Mouse (Mus musculus) CH12.LX (cell line): ENCODE measurements around the gene Cx3cl1. TPM values are rescaled to one million over a fixed set of nuclear protein-coding genes. Genes with fewer than 3 reads are reported as not detected.

Experiments
- DNase-seq: peaks from one replicate; pipeline ENCODE4 v3.0.0-alpha.2; 2013; ENCODE audit errors: extremely low read depth
- H3K27ac ChIP-seq: 2 replicates; pipeline ENCODE4 v1.5.1; 2012; ENCODE audit warnings: low read depth, mild to moderate bottlenecking, control low read depth, moderate library complexity; ENCODE audit not compliant: insufficient read depth
- H3K27me3 ChIP-seq: replicated peaks from 2 replicates; pipeline ENCODE3; 2012; ENCODE audit warnings: inconsistent platforms
- H3K36me3 ChIP-seq, 2 experiments: replicated peaks in 1 of 2; 2 replicates each; pipeline versions ENCODE3 to v1.6.1; 2012; ENCODE audit warnings: inconsistent platforms in 1 of 2, low read length in 1 of 2, mild to moderate bottlenecking in 1 of 2, mixed read lengths in 1 of 2, moderate library complexity in 1 of 2; ENCODE audit not compliant: control insufficient read depth in 1 of 2, insufficient read depth in 1 of 2
- H3K4me1 ChIP-seq, 2 experiments: 2 replicates each; pipeline ENCODE4 v1.6.1; 2012; ENCODE audit warnings: inconsistent platforms in 1 of 2, moderate library complexity in 1 of 2; ENCODE audit not compliant: insufficient read depth in 2 of 2, control insufficient read depth in 1 of 2
- H3K4me2 ChIP-seq: 2 replicates; pipeline ENCODE4 v1.6.1; 2012; ENCODE audit warnings: low read depth, mild to moderate bottlenecking, control low read depth; ENCODE audit not compliant: poor library complexity, insufficient read depth, severe bottlenecking
- H3K4me3 ChIP-seq, 3 experiments: fragments of 150-350 bp in 1 of 3; sonication (generic) in 1 of 3; replicated peaks in 1 of 3; 2 replicates each; pipeline versions ENCODE3 to v1.5.1; 2011 to 2012; ENCODE audit warnings: low read depth in 2 of 3, low read length in 2 of 3, mild to moderate bottlenecking in 2 of 3, moderate library complexity in 2 of 3, control low read depth in 1 of 3, improper control_type of control experiment in 1 of 3, inconsistent platforms in 1 of 3, mixed read lengths in 1 of 3; ENCODE audit not compliant: poor library complexity in 1 of 3
- H3K79me2 ChIP-seq: replicated peaks from 2 replicates; pipeline ENCODE4 v1.6.1; 2012; ENCODE audit warnings: mild to moderate bottlenecking, moderate library complexity; ENCODE audit not compliant: control insufficient read depth, poor library complexity, insufficient read depth, severe bottlenecking; ENCODE audit errors: extremely low read depth
- H3K9ac ChIP-seq: 2 replicates; pipeline ENCODE4 v1.6.1; 2012; ENCODE audit warnings: low read depth, mild to moderate bottlenecking, control low read depth, moderate library complexity; ENCODE audit not compliant: insufficient read depth
- H3K9me3 ChIP-seq: replicated peaks from 2 replicates; pipeline ENCODE3; 2012; ENCODE audit warnings: low read length, inconsistent platforms, mixed read lengths
- BHLHE40 ChIP-seq: IDR thresholded peaks from 2 replicates; pipeline ENCODE4 v1.6.1; 2011; ENCODE audit warnings: mild to moderate bottlenecking, low read depth, low read length, improper control_type of control experiment
- CHD1 ChIP-seq: IDR thresholded peaks from 2 replicates; pipeline ENCODE4 v1.6.1; 2012; ENCODE audit warnings: low read depth, low read length, improper control_type of control experiment, inconsistent platforms
- CHD2 ChIP-seq: IDR thresholded peaks from 2 replicates; pipeline ENCODE4 v1.6.1; 2011; ENCODE audit warnings: low read length, improper control_type of control experiment
- CTCF ChIP-seq, 2 experiments: IDR thresholded peaks in 1 of 2; conservative IDR thresholded peaks in 1 of 2; 2 replicates each; pipeline ENCODE4 v1.5.1; 2011 to 2012; ENCODE audit warnings: low read depth in 2 of 2, low read length in 2 of 2, improper control_type of control experiment in 1 of 2, inconsistent platforms in 1 of 2, mild to moderate bottlenecking in 1 of 2, moderate library complexity in 1 of 2
- ELF1 ChIP-seq: IDR thresholded peaks from 2 replicates; pipeline ENCODE4 v1.6.1; 2014; ENCODE audit warnings: low read depth, mild to moderate bottlenecking, inconsistent platforms, low read length, improper control_type of control experiment
- MAZ ChIP-seq: IDR thresholded peaks from 2 replicates; pipeline ENCODE4 v1.6.1; 2012; ENCODE audit warnings: low read depth, mild to moderate bottlenecking, inconsistent platforms, low read length, improper control_type of control experiment, moderate library complexity
- NELFE ChIP-seq: IDR thresholded peaks from 2 replicates; pipeline ENCODE4 v1.6.1; 2011; ENCODE audit warnings: low read depth, low read length, improper control_type of control experiment
- POLR2A ChIP-seq: IDR thresholded peaks from 2 replicates; pipeline ENCODE4 v1.6.1; 2011; ENCODE audit warnings: low read depth, mild to moderate bottlenecking, improper control_type of control experiment, low read length
- POLR2AphosphoS2 ChIP-seq: IDR thresholded peaks from 2 replicates; pipeline ENCODE4 v1.6.1; 2011; ENCODE audit warnings: low read depth, low read length, improper control_type of control experiment
- RCOR1 ChIP-seq: conservative IDR thresholded peaks from 2 replicates; pipeline ENCODE4 v1.6.1; 2012; ENCODE audit warnings: low read depth, mild to moderate bottlenecking, inconsistent platforms, low read length, improper control_type of control experiment
- SMC3 ChIP-seq: IDR thresholded peaks from 2 replicates; pipeline ENCODE4 v1.6.1; 2011; ENCODE audit warnings: low read depth, low read length, improper control_type of control experiment
- UBTF ChIP-seq: IDR thresholded peaks from 2 replicates; pipeline ENCODE4 v1.6.1; 2012; ENCODE audit warnings: low read depth, mild to moderate bottlenecking, inconsistent platforms, low read length, improper control_type of control experiment, moderate library complexity
- ZMIZ1 ChIP-seq: IDR thresholded peaks from 2 replicates; pipeline ENCODE4 v1.6.1; 2012; ENCODE audit warnings: low read depth, mild to moderate bottlenecking, inconsistent platforms, low read length, improper control_type of control experiment
- dilution Hi-C: fragments of 300-500 bp; cut with MboI; formaldehyde crosslinking; loops from 2 replicates; pipeline ENCODE4 v1.14.3; 2020; ENCODE audit warnings: low sequenced_read_pairs; ENCODE audit not compliant: extremely low pct_unique_long_range_greater_than_20kb, extremely low pct_ligation_motif_present
- in situ Hi-C: fragments of 300-500 bp; cut with MboI; formaldehyde crosslinking; loops from 3 replicates; pipeline ENCODE4 v1.14.3; 2019; ENCODE audit warnings: low sequenced_read_pairs, low pct_ligation_motif_present, low pct_unique_long_range_greater_than_20kb, mixed read lengths
- polyA plus RNA-seq: library from polyadenylated mRNA; unstranded; fragments of >175 nt; gene quantifications from 2 replicates; pipeline ENCODE4 v1.2.1, GENCODE M21; 2012; ENCODE audit warnings: low read depth; ENCODE audit not compliant: insufficient read length
- total RNA-seq, 2 experiments: library from RNA; depleted of rRNA; stranded (reverse); fragments of 300-350 nt in 1 of 2; fragments of >200 nt in 1 of 2; gene quantifications; 2 replicates each; pipeline ENCODE4 v1.2.3; 2012 to 2014

The Cx3cl1 gene
- total and polyA plus RNA-seq, 3 experiments: 0.19 to 4.2 (median 3.7) TPM

DNA sequence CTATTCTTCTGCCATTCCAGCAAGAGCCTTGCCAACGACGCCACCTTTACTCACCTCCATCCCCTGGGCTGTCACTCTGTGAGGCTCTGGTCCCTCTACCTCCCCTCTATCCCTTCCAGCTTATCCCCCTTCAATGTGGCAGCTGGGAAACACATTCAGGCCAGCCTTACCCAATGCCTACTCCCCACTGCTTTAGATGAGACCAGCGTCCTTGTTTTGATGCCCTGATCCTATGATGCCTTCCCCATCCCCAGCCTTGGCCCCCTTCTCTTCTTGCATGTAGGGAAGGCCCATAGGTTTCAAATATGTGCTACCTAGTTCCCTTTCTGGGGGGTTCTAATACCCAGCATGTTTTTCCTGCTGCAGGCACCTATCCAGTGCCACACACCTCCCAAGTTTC lies 21.9 kb upstream of the Cx3cl1 start:
- in situ Hi-C loops: no loop called here
- peaks cover 25% of the 10 kb centered on the region for H3K79me2 ChIP-seq

DNA sequence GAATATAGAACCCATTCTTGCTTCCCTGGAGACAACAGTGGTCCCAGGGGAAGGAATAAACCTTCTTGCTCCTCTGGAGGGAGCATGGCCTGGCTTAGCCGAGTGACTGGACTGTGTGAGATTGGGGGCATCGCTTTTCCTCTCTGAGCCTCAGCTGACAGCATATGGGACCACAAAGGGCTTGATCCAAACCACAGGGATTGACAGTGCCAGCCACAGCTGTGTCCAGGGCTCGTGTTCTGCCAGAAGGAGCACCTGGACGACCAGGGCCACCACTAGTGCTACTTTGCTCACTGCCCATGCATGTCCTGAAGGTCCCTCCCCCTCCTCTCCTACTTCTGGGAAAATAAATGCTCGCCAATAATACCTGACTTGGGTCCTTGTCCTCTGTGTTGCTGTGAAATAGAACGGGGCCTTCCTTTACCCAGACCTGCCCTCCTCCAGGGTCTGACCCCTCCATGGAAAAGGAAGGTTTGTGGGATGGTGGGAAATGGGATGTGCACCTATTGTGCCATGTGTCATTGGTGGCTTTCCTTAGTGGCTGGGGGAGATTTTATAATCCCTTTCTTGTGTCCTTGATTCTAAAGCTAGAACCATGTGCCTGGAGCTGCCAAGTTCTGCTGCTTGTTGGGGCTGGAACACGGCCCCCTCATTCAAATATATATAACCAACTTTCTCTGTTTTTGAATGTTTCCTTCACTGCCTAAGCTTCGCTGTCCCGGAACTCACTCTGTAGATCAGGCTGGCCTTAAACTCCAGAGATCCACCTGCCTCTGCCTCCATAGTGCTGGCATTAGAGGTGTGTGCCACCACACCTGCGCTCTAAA lies 20.6 kb upstream of the Cx3cl1 start:
- in situ Hi-C loops: no loop called here
- dilution Hi-C loops: no loop called here
- no peak for DNase-seq

More for the DNA sequence above, 21.9 kb upstream of the Cx3cl1 start:
- Histone ChIP-seq H3K27ac (peak overlapping the region; percentile 90), H3K4me1 (peaks cover 11 to 41% of the 10 kb centered on the region in 2 experiments), H3K9ac (peak overlapping the region; percentile 92; the same call in 1 of the 2 replicates), H3K27me3 (no peaks in the 10 kb centered on the region), H3K9me3 (peaks cover 6% of the 10 kb centered on the region), H3K4me2 (peak overlapping the region; percentile 31; the same call in 1 of the 2 replicates), H3K36me3 (peaks cover 62 to 84% of the 10 kb centered on the region in 2 experiments), H3K4me3 (peak overlapping the region in 2 of 3 experiments; percentile 12 to 14)
- DNase-seq: no peak
- dilution Hi-C loops: no loop called here
- TF ChIP-seq BHLHE40 (no peak), UBTF (no peak), POLR2AphosphoS2 (peak; percentile 47), CHD2 (0 out of 2 replicates have a peak, but pooled peaks have one; percentile 16), SMC3 (no peak), POLR2A (no peak), CHD1 (no peak)

DNA sequence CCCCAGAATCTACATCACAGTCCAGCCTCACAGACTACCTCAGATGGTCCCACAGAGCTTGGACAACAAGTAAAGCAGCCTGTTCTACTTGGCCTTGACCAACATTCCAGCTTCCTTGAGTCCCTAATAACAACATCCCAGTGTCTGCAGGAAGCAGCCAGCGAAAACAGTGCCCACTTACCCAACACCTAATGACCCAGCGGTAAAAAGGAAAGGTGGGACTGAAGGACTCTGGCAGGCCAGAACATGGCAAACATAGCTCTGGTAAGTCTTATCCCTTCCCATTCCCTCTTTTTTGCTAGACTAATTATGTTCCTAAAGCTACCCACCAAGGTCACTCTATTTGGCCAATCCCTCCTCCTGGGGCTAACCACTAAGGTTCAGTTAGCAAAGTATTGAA lies 17.8 kb upstream of the Cx3cl1 start:
- no peak for TF ChIP-seq BHLHE40

More for the DNA sequence above, 20.6 kb upstream of the Cx3cl1 start:
- peaks cover 11 to 38% of the 10 kb centered on the region in 2 experiments for H3K4me1 ChIP-seq
- H3K36me3 ChIP-seq: peaks cover 69 to 90% of the 10 kb centered on the region in 2 experiments
- H3K27me3 ChIP-seq: no peaks in the 10 kb centered on the region
- H3K9me3 ChIP-seq: peaks cover 8% of the 10 kb centered on the region
- H3K79me2 ChIP-seq: peaks cover 19% of the 10 kb centered on the region
- TF ChIP-seq POLR2A (peak; percentile 55; the same call in 1 of the 2 replicates), RCOR1 (peak; percentile 3; the same call in 1 of the 2 replicates), ELF1 (peak; percentile 16; the same call in 1 of the 2 replicates), ZMIZ1 (peak; percentile 70), POLR2AphosphoS2 (peak; percentile 78), CHD2 (peak; percentile 58), MAZ (no peak), NELFE (peak; percentile 21; the same call in 1 of the 2 replicates), CTCF (conservative IDR thresholded peaks at IDR 0.05 in 1 of 2, IDR thresholded peaks at IDR 0.05 in 1 of 2; ENCODE audit: low read depth in 2 of 2, low read length in 2 of 2) (no peak), BHLHE40 (peak; percentile 14; the same call in 1 of the 2 replicates)
- no peak overlapping the region for H3K4me3 ChIP-seq
- H3K9ac ChIP-seq: no peak overlapping the region
- peak overlapping the region; percentile 49 for H3K27ac ChIP-seq
- no peak overlapping the region for H3K4me2 ChIP-seq

More for the DNA sequence above, 17.8 kb upstream of the Cx3cl1 start:
- in situ Hi-C loops (no loop called here), dilution Hi-C loops (no loop called here)
- Histone ChIP-seq H3K27me3 (no peaks in the 10 kb centered on the region), H3K36me3 (peaks cover 42 to 77% of the 10 kb centered on the region in 2 experiments), H3K9ac (no peak overlapping the region), H3K79me2 (no peaks in the 10 kb centered on the region; the same call in 1 of the 2 replicates), H3K4me2 (no peak overlapping the region), H3K4me1 (peaks cover 3 to 23% of the 10 kb centered on the region in 2 experiments; a peak in 3 of 4 replicates), H3K9me3 (peaks cover 16% of the 10 kb centered on the region), H3K27ac (no peak overlapping the region), H3K4me3 (no peak overlapping the region)
- no peak for DNase-seq
